In the genomic region with DNA sequence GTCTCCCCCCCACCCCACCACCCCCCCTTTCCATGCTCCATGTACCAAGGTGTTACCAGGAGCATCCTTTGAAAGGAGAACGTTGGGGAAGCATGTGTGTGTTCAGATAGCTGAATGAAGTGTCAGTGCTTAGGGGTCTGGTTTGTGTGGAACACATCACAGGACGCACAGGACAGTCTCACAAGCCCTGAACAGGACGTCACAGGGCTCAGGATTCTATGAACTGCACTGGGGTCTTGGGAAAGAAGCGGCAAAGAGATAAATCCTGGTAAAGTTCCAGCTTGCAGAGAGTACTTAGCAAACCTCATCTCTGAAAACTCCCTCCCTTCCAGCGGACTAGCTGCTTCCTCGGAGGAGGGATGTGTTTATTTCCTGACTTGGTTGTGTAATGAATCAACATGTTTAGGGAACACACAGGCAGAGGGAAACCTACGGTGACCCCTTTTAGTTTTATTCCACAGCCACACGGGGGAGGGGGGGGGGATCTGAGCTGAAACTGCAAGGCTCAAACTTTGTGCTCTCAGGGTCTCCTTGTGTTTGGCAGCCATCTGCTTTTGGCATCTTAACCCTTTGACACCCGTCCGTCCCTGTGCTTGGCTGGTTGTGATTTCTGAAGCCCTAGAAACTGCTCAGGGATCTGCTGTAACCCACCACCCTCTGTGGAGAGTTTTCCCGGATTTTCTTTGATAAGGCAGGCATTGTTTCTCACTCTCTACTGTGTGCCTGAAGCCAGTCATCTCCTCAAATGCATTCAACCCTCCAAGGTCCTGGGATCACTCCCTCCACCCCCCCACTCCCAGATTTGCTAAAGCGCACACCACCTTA, we compare ENCODE assay signal across 8 mouse cellular contexts. TPM values are rescaled to one million over a fixed set of nuclear protein-coding genes. Genes with fewer than 3 reads are reported as not detected.
A peak's percentile ranks its signal among the peaks of the same experiment; 100 is the strongest.
DNase-seq lines count a peak whose midpoint lies in the region; ATAC-seq lines count a peak whose summit lies in the region.

No protein-coding gene starts in this region.

- intact Hi-C loops in left cerebral cortex, postnatal 25 days (cut with DNase I): loop anchor here (5.0 to 10.0 kb wide), 7 partner anchors 131 to 1681 kb away; partner anchors contain the start of gene Gm7075
- intact Hi-C loops in left cerebral cortex, postnatal 4 days (cut with DNase I): no loop called here
- intact Hi-C loops in left cerebral cortex, postnatal 10 days (cut with DNase I): loop anchor here (10.0 kb wide), 2 partner anchors 658 to 662 kb away; partner anchors contain the start of gene Gm7075

- H3K4me3 ChIP-seq in hindbrain, embryonic 15.5 days: peak overlapping the region; percentile 57
- H3K4me3 ChIP-seq in neural tube, embryonic 14.5 days (ENCODE audit: low read depth, low read length): peak overlapping the region; percentile 49

- peaks cover 27% of the 10 kb centered on the region for H3K4me1 ChIP-seq in hindbrain, embryonic 15.5 days (replicated peaks)
- H3K4me1 ChIP-seq in neural tube, embryonic 14.5 days (ENCODE audit: control insufficient read depth, insufficient read depth, low read length): peaks cover 9% of the 10 kb centered on the region; the same call in 1 of the 2 replicates

- peak overlapping the region; percentile 71 for H3K9ac ChIP-seq in hindbrain, embryonic 15.5 days
- H3K9ac ChIP-seq in neural tube, embryonic 14.5 days (replicated peaks; ENCODE audit: low read depth, low read length): peak overlapping the region; percentile 76

- H3K27ac ChIP-seq in hindbrain, embryonic 15.5 days (replicated peaks): peak overlapping the region; percentile 56
- peak overlapping the region; percentile 16; the same call in 1 of the 2 replicates for H3K27ac ChIP-seq in neural tube, embryonic 14.5 days (ENCODE audit: low read depth, low read length)

- no peak for ATAC-seq in hindbrain, embryonic 15.5 days (ENCODE audit: low FRiP score, low read depth)
- ATAC-seq in neural tube, embryonic 14.5 days (ENCODE audit: low read depth): no peak

- DNase-seq in left cerebral cortex, postnatal 25 days (ENCODE audit: low spot score in 2 of 2): peak; percentile 27 to 36
- no peak for DNase-seq in left cerebral cortex, postnatal 4 days
- peak; percentile 49 for DNase-seq in embryo, embryonic 11 days
- no peak for DNase-seq in kidney, adult 18-20 months
- no peak for DNase-seq in adipocyte (ENCODE audit: low spot score)
- DNase-seq in left cerebral cortex, postnatal 10 days (ENCODE audit: extremely low spot score in 1 of 2, low spot score in 2 of 2): no peak

- H3K27me3 ChIP-seq in hindbrain, embryonic 15.5 days: 0 out of 2 replicates have a peak, but pooled peaks cover 2% of the 10 kb centered on the region
- H3K27me3 ChIP-seq in neural tube, embryonic 14.5 days (ENCODE audit: control insufficient read depth, insufficient read depth, low read length): peaks cover 2% of the 10 kb centered on the region; the same call in 1 of the 2 replicates

- H3K4me2 ChIP-seq in hindbrain, embryonic 15.5 days: peak overlapping the region; percentile 88
- H3K4me2 ChIP-seq in neural tube, embryonic 14.5 days (ENCODE audit: low read depth, low read length): peak overlapping the region; percentile 88

- no peaks in the 10 kb centered on the region for H3K36me3 ChIP-seq in hindbrain, embryonic 15.5 days
- no peaks in the 10 kb centered on the region for H3K36me3 ChIP-seq in neural tube, embryonic 14.5 days (ENCODE audit: control insufficient read depth, insufficient read depth, low read length)

- WGBS in hindbrain, embryonic 15.5 days: under 1% methylated on average over 12 of the region's 12 CpGs
- WGBS in neural tube, embryonic 14.5 days: 1% methylated on average over 12 of the region's 12 CpGs

- no peaks in the 10 kb centered on the region for H3K9me3 ChIP-seq in hindbrain, embryonic 15.5 days
- H3K9me3 ChIP-seq in neural tube, embryonic 14.5 days (ENCODE audit: control insufficient read depth, low read length): no peaks in the 10 kb centered on the region

RNA-seq across cellular contexts. Expression of gene Lrrtm3, which starts 3.3 kb away (rescaled TPM):
- total RNA-seq in left cerebral cortex, postnatal 25 days (2021): 10 to 100 TPM; 75.3 to 82.2 TPM
- 10 to 100 TPM; 39.5 to 45.9 TPM for total RNA-seq in left cerebral cortex, postnatal 4 days (2021)
- 38.5 and 41.5 TPM in 2 replicates for polyA plus RNA-seq in hindbrain, embryonic 15.5 days (2015; fragmentation: Nextera tagmentation; extraction: Ambion mirVana)
- polyA plus RNA-seq in neural tube, embryonic 14.5 days (2014; fragmentation: Nextera tagmentation; extraction: Ambion mirVana): 33.2 and 50.0 TPM in 2 replicates
- total RNA-seq in left cerebral cortex, postnatal 10 days (2021): 10 to 100 TPM; 54.4 to 58.2 TPM

Comparison
In these comparisons a context has a peak if more than half of its experiments do, and no peak if none do; other contexts are left out.
1. DNase-seq: peak in left cerebral cortex, postnatal 25 days (2 of 2) and embryo, embryonic 11 days (single experiment); none in left cerebral cortex, postnatal 4 days (single experiment), kidney, adult 18-20 months (single experiment), adipocyte (single experiment) and left cerebral cortex, postnatal 10 days (0 of 2).